Mouse (Mus musculus) midbrain, embryonic 14.5 days (tissue): ENCODE results near the gene Washc2. TPM values are rescaled to one million over a fixed set of nuclear protein-coding genes. Genes with fewer than 3 reads are reported as not detected.
"Not testable (repeated sequence)": the region's sequence is repeated elsewhere in the genome, so short reads cannot be mapped to it uniquely, and the experiment has no call there.

Source experiments
- ATAC-seq: fragments of 200-750 bp; cut with Nextera tagmentation; 2 replicates; pipeline ENCODE4 v1.8.0; 2017; ENCODE audit warnings: moderate number of reproducible peaks, moderate library complexity; ENCODE audit not compliant: low FRiP score, low TSS enrichment
- DNase-seq: peaks from one replicate; pipeline ENCODE4 v3.0.0-alpha.2; 2015
- H3K27ac ChIP-seq: fragments of 300-500 bp; sonication (generic); replicated peaks from 2 replicates; pipeline ENCODE4 v1.5.1; 2014; ENCODE audit warnings: mild to moderate bottlenecking, low read depth, low read length, moderate library complexity
- H3K27me3 ChIP-seq: fragments of 300-500 bp; sonication (generic); 2 replicates; pipeline ENCODE4 v1.6.1; 2014; ENCODE audit warnings: low read length, control low read depth, mixed read lengths; ENCODE audit not compliant: control insufficient read depth, insufficient read depth
- H3K36me3 ChIP-seq: fragments of 300-500 bp; sonication (generic); 2 replicates; pipeline ENCODE4 v1.6.1; 2014; ENCODE audit warnings: low read length, control low read depth; ENCODE audit not compliant: control insufficient read depth, insufficient read depth
- H3K4me1 ChIP-seq: fragments of 300-500 bp; sonication (generic); 2 replicates; pipeline ENCODE4 v1.6.1; 2014; ENCODE audit warnings: mild to moderate bottlenecking, antibody characterized with exemption, low read length, control low read depth; ENCODE audit not compliant: control insufficient read depth, insufficient read depth
- H3K4me2 ChIP-seq: fragments of 300-500 bp; sonication (generic); 2 replicates; pipeline ENCODE4 v1.6.1; 2014; ENCODE audit warnings: mild to moderate bottlenecking, low read length, moderate library complexity
- H3K4me3 ChIP-seq: fragments of 300-500 bp; sonication (generic); replicated peaks from 2 replicates; pipeline ENCODE4 v1.5.1; 2014; ENCODE audit warnings: low read depth, low read length
- H3K9ac ChIP-seq: fragments of 300-500 bp; sonication (generic); replicated peaks from 2 replicates; pipeline ENCODE4 v1.6.1; 2014; ENCODE audit warnings: mild to moderate bottlenecking, low read length, moderate library complexity
- H3K9me3 ChIP-seq: fragments of 300-500 bp; sonication (generic); 2 replicates; pipeline ENCODE4 v1.6.1; 2016; ENCODE audit warnings: low read length, control low read depth, mixed read lengths; ENCODE audit not compliant: control insufficient read depth
- WGBS: fragments of 180-500 bp; shearing (Covaris S2); extraction: QIAGEN DNeasy Blood & Tissue Kit; methylation state at CpG from one replicate; pipeline ENCODE4 v1.1.7; 2014; 5-methylcytosine and 5-hydroxymethylcytosine counted together
- polyA plus RNA-seq: library from polyadenylated mRNA; unstranded; fragments of >200 nt; fragmentation: Nextera tagmentation; extraction: Ambion mirVana; gene quantifications from 2 replicates; pipeline ENCODE4 v1.2.1, GENCODE M21; 2014

Washc2 gene
- polyA plus RNA-seq, 1 experiment from 2014 or later = 60.4 TPM

- DNase-seq (no peak), ATAC-seq (peak; percentile 87)
- Histone ChIP-seq H3K9ac (peak overlapping the region; percentile 92), H3K4me1 (peaks cover 25% of the 10 kb centered on the region), H3K4me2 (peak overlapping the region; percentile 61), H3K27ac (peak overlapping the region; percentile 89), H3K36me3 (no peaks in the 10 kb centered on the region), H3K9me3 (no peaks in the 10 kb centered on the region), H3K4me3 (peak overlapping the region; percentile 94), H3K27me3 (no peaks in the 10 kb centered on the region)
- under 1% methylated on average over 41 of the region's 51 CpGs for WGBS
These were observed 15.0 kb upstream of the Washc2 start for GRCm38 (mm10) chr6:116192809-116193311.

GRCm38 (mm10) chr6:116193394-116194393, 14.1 kb upstream of the Washc2 start, which contains the start of gene Tmcc1:
Gene Tmcc1, minus strand, starts transcription at chr6:116193486.
- Histone ChIP-seq H3K4me1 (peaks cover 25% of the 10 kb centered on the region), H3K27ac (peak within 1 kb of the TSS; percentile 89), H3K9ac (peak within 1 kb of the TSS; percentile 92), H3K4me2 (peak within 1 kb of the TSS; percentile 61), H3K4me3 (peak within 1 kb of the TSS; percentile 94), H3K27me3 (no peaks in the 10 kb centered on the region), H3K9me3 (no peaks in the 10 kb centered on the region), H3K36me3 (no peaks in the 10 kb centered on the region)
- 1% methylated on average over 59 of the region's 68 CpGs for WGBS
- DNase-seq = peak; percentile 98
- peak; percentile 93 for ATAC-seq

GRCm38 (mm10) chr6:116195811-116196210, 12.0 kb upstream of the Washc2 start:
- H3K9ac ChIP-seq = no peak overlapping the region
- no peak overlapping the region for H3K4me2 ChIP-seq
- peaks cover 21% of the 10 kb centered on the region for H3K4me1 ChIP-seq
- 72% methylated on average over 8 of the region's 8 CpGs for WGBS
- no peaks in the 10 kb centered on the region for H3K27me3 ChIP-seq
- no peaks in the 10 kb centered on the region for H3K36me3 ChIP-seq
- ATAC-seq (no peak), DNase-seq (no peak)
- H3K9me3 ChIP-seq = no peaks in the 10 kb centered on the region
- no peak overlapping the region for H3K4me3 ChIP-seq
- no peak overlapping the region for H3K27ac ChIP-seq

- H3K9me3 ChIP-seq = no peaks in the 10 kb centered on the region
- H3K4me2 ChIP-seq = no peak overlapping the region
- WGBS = 34% methylated on average over 3 of the region's 3 CpGs
- H3K27me3 ChIP-seq = no peaks in the 10 kb centered on the region
- ATAC-seq = no peak
- no peaks in the 10 kb centered on the region for H3K36me3 ChIP-seq
- peak; percentile 67 for DNase-seq
- no peak overlapping the region for H3K4me3 ChIP-seq
- H3K27ac ChIP-seq = no peak overlapping the region
- no peak overlapping the region for H3K9ac ChIP-seq
- H3K4me1 ChIP-seq = peaks cover 6% of the 10 kb centered on the region; the same call in 1 of the 2 replicates
These were observed 9.7 kb upstream of the Washc2 start for GRCm38 (mm10) chr6:116198173-116198572.

- Histone ChIP-seq H3K4me2 (no peak overlapping the region), H3K36me3 (no peaks in the 10 kb centered on the region), H3K9ac (no peak overlapping the region), H3K9me3 (no peaks in the 10 kb centered on the region), H3K4me3 (no peak overlapping the region), H3K4me1 (no peaks in the 10 kb centered on the region), H3K27me3 (no peaks in the 10 kb centered on the region), H3K27ac (no peak overlapping the region)
- 75% methylated on average over 2 of the region's 2 CpGs for WGBS
- DNase-seq (no peak), ATAC-seq (no peak)
These were observed 8.2 kb upstream of the Washc2 start for GRCm38 (mm10) chr6:116199682-116200081.

- no peaks in the 10 kb centered on the region for H3K9me3 ChIP-seq
- no peak overlapping the region for H3K4me2 ChIP-seq
- no peaks in the 10 kb centered on the region for H3K27me3 ChIP-seq
- no peak overlapping the region for H3K4me3 ChIP-seq
- H3K27ac ChIP-seq = no peak overlapping the region
- no peaks in the 10 kb centered on the region for H3K4me1 ChIP-seq
- DNase-seq = no peak
- H3K9ac ChIP-seq = no peak overlapping the region
- ATAC-seq = no peak
- peaks cover 82% of the 10 kb centered on the region for H3K36me3 ChIP-seq
- WGBS = 77% methylated on average over 11 of the region's 11 CpGs
These were observed 19.9 kb downstream of the Washc2 start for GRCm38 (mm10) chr6:116227767-116228166.

GRCm38 (mm10) chr6:116228785-116229525, 21.1 kb downstream of the Washc2 start:
- Histone ChIP-seq H3K9me3 (no peaks in the 10 kb centered on the region), H3K27ac (no peak overlapping the region), H3K4me1 (no peaks in the 10 kb centered on the region), H3K9ac (no peak overlapping the region), H3K36me3 (peaks cover 83% of the 10 kb centered on the region), H3K4me3 (no peak overlapping the region), H3K4me2 (no peak overlapping the region), H3K27me3 (no peaks in the 10 kb centered on the region)
- ATAC-seq (no peak), DNase-seq (peak; percentile 85)
- WGBS = 65% methylated on average over 12 of the region's 12 CpGs

GRCm38 (mm10) chr6:116234821-116235220, 27.0 kb downstream of the Washc2 start:
- not testable (repeated sequence) for ATAC-seq

More at GRCm38 (mm10) chr6:116234821-116235220, 27.0 kb downstream of the Washc2 start:
- not testable (repeated sequence) for H3K4me1 ChIP-seq, H3K4me2 ChIP-seq, H3K27me3 ChIP-seq, H3K9me3 ChIP-seq, H3K4me3 ChIP-seq, DNase-seq, H3K27ac ChIP-seq, H3K9ac ChIP-seq
- 96% methylated on average over 2 of the region's 2 CpGs for WGBS
- peaks cover 74% of the 10 kb centered on the region for H3K36me3 ChIP-seq
